Mouse (Mus musculus) forebrain, embryonic 10.5 days (tissue): ENCODE measurements around the gene Sos1. TPM values are rescaled to one million over a fixed set of nuclear protein-coding genes. Genes with fewer than 3 reads are reported as not detected.

ENCODE experiments used
- DNase-seq: peaks from one replicate; pipeline ENCODE4 v3.0.0-alpha.2; 2017; ENCODE audit warnings: low spot score; ENCODE audit errors: extremely low spot score
- H3K27ac ChIP-seq: fragments of 300-500 bp; sonication (generic); 2 replicates; pipeline ENCODE4 v1.5.1; 2016; ENCODE audit warnings: mild to moderate bottlenecking
- H3K27me3 ChIP-seq: fragments of 300-500 bp; sonication (generic); 2 replicates; pipeline ENCODE4 v1.6.1; 2016; ENCODE audit warnings: mild to moderate bottlenecking; ENCODE audit not compliant: poor library complexity, severe bottlenecking
- H3K36me3 ChIP-seq: fragments of 300-500 bp; sonication (generic); replicated peaks from 2 replicates; pipeline ENCODE4 v1.6.1; 2016; ENCODE audit warnings: mild to moderate bottlenecking, moderate library complexity
- H3K4me1 ChIP-seq: fragments of 300-500 bp; sonication (generic); 2 replicates; pipeline ENCODE4 v1.6.1; 2016
- H3K4me3 ChIP-seq: fragments of 300-500 bp; sonication (generic); 2 replicates; pipeline ENCODE4 v1.5.1; 2016; ENCODE audit warnings: mild to moderate bottlenecking, moderate library complexity
- H3K9me3 ChIP-seq: fragments of 300-500 bp; sonication (generic); 2 replicates; pipeline ENCODE4 v1.6.1; 2016; ENCODE audit warnings: mild to moderate bottlenecking, moderate library complexity
- WGBS: fragments of 180-500 bp; shearing (Covaris S2); methylation state at CpG from one replicate; pipeline ENCODE4 v1.1.7; 2016; 5-methylcytosine and 5-hydroxymethylcytosine counted together
- polyA plus RNA-seq: library from polyadenylated mRNA; unstranded; fragments of >200 nt; fragmentation: Nextera tagmentation; extraction: Ambion mirVana; gene quantifications from 2 replicates; pipeline ENCODE4 v1.2.1, GENCODE M21; 2016

Gene Sos1
- polyA plus RNA-seq, 1 experiment from 2014 or later: 4.8 TPM

DNA sequence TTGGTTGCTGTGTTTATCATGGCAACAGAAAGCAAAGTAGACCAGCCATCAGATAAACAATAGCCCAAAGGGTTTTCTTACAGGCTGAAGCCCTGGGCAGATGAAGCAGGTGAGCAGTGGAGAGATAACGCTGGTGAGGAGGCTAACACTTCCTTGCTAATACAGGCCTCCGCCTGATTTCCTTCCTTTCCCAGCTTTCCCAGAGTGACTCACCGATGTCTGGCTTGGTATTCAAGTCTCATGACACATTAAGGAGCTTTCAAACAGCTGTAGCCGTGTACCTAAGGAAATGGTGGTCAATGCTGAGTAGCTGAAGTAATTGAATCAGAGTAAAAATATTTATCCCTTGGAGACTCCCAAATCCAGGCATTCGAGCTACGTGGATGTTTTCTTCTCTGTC is 25.5 kb upstream of the Sos1 start:
- H3K27ac ChIP-seq: no peak overlapping the region
- no peaks in the 10 kb centered on the region for H3K36me3 ChIP-seq
- no peaks in the 10 kb centered on the region for H3K27me3 ChIP-seq
- no peaks in the 10 kb centered on the region for H3K4me1 ChIP-seq
- H3K4me3 ChIP-seq: no peak overlapping the region
- no peak for DNase-seq
- WGBS: 90% methylated on average over 6 of the region's 6 CpGs
- H3K9me3 ChIP-seq: no peaks in the 10 kb centered on the region

DNA sequence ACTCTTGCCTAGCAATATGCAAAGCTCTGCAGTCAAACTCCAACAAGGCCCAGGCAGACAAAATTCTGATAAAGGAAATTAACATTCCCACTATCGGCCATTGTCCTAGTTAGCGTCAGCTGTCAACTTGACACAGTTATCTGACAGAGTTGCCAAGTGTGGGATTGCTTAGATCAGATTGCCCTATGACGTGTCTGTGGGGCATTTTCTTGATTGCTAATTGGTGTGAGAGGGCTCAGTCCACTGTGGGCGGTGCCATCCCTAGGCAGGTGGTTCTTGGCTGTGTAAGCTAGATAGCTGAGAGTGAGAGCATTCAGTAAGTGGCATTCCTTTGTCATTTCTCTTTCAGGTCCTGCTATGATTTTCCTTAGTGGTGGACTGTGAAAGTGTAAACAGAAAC is 25.1 kb upstream of the Sos1 start:
- 89% methylated on average over 4 of the region's 4 CpGs for WGBS
- no peak for DNase-seq
- Histone ChIP-seq H3K9me3 (no peaks in the 10 kb centered on the region), H3K27ac (no peak overlapping the region), H3K27me3 (no peaks in the 10 kb centered on the region), H3K4me3 (no peak overlapping the region), H3K36me3 (no peaks in the 10 kb centered on the region), H3K4me1 (no peaks in the 10 kb centered on the region)

DNA sequence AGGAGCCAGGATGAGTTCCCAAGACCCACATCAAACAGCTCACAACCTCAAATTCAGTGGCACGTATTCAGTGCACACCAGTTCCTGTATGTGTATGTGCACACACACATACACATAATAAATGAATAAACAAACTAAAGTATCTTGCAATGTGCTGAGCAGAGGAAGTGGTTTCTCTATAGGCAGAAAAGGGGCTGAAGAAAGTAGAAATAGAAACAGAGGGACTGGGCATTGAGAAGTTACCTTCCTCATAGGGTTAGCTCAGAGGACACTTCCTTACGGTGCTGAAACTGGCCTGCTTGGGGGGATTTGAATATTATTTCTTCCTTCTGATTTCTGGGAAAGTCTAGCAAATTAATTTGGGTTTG is 21.5 kb upstream of the Sos1 start:
- peaks cover 9% of the 10 kb centered on the region; the same call in 1 of the 2 replicates for H3K4me1 ChIP-seq
- H3K27ac ChIP-seq: no peak overlapping the region
- H3K36me3 ChIP-seq: no peaks in the 10 kb centered on the region
- no peaks in the 10 kb centered on the region for H3K9me3 ChIP-seq
- no peak for DNase-seq
- H3K27me3 ChIP-seq: no peaks in the 10 kb centered on the region
- 91% methylated on average over 2 of the region's 2 CpGs for WGBS
- no peak overlapping the region for H3K4me3 ChIP-seq

DNA sequence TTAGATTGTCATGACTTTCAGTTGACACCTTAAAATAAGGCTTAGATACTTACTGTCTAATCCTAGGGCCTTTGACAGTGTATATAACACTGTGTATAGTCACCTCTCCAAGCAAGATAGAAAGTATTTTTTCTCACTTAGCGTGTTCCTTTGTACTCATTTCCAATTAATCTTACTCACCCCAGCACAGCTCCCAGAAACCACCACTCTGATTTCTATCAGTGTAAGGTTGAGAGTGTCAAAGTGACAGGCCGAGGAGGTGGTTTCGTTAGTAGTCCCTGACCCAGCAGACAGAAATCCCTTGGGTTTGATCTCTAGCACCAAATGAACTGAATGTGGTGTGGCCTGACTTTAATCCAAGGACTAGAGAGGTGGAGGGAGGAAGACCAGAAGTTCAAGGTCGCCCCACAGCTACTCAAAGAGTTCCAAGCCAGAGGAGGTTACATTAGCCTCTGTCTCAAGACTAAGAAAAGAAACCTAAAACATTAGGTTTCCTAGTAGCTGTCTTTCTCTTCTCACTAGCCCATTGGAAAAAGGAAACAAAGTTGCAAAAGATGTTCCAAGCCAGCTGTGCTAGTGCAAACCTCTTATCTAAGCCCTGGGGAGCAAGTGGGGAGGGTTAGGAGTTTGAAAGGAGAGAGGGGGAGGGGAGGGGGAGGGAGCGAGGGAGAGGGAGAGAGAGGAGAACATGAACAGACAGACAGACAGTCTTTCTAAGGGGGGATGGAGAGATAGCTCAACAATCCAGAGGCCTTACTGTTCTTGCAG is 21.0 kb upstream of the Sos1 start:
- DNase-seq: no peak
- Histone ChIP-seq H3K27me3 (no peaks in the 10 kb centered on the region), H3K36me3 (no peaks in the 10 kb centered on the region), H3K27ac (no peak overlapping the region), H3K9me3 (no peaks in the 10 kb centered on the region), H3K4me1 (peaks cover 11% of the 10 kb centered on the region; the same call in 1 of the 2 replicates), H3K4me3 (no peak overlapping the region)
- 76% methylated on average over 5 of the region's 5 CpGs for WGBS

DNA sequence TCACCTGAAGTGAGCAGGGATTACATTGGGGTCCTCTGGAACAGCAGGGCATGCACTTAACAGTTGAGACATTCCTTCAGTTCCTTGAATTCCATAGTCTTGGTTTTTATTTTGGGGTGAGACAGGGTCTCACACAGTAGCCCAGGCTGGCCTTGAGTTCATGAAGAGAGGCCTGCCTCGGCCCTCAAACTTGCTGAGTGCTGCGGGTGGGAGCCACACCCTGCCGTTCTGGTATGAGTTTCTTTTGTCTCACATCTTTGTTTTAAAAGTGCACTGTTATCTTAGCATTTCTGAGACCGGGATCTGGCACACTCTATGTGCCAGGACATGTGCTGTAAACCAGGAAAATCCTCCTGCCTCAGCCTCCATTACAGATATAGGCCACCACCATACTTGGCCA is 19.8 kb upstream of the Sos1 start:
- Histone ChIP-seq H3K36me3 (no peaks in the 10 kb centered on the region), H3K4me3 (no peak overlapping the region), H3K4me1 (peaks cover 11% of the 10 kb centered on the region; the same call in 1 of the 2 replicates), H3K27ac (no peak overlapping the region), H3K27me3 (no peaks in the 10 kb centered on the region), H3K9me3 (no peaks in the 10 kb centered on the region)
- 89% methylated on average over 4 of the region's 4 CpGs for WGBS
- no peak for DNase-seq

DNA sequence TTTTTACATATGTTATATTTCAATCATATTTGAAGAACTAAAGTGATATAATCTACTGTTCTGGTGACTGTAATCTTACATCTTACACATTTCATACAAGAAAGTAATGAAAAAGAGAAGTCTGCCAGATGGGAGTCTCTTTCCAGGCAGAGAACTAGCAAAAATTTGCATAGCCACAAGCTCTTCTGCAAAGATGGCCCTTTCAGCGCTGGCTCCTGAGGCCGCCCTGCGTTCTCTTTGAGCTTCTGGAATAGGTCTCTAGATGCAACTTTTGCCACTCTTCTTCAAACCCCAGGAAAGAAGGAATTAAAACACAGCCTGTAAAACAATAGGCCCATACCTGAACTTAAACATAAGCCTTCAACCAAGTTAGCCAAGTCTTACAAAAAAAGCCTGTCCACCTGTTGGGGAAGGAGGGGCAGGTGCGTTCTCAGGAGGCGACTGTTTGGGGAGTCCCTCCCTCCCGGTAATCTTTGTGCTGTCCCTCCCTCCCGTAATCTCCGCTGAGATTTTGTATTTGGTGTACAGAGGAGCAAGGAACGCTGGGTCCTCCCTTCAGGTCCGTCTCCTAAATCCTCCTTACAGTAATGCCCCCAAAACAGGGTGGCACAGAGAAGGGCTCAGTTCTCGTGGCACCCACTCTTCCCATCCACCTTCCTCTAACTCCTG is 18.5 kb upstream of the Sos1 start:
- DNase-seq: no peak
- Histone ChIP-seq H3K27me3 (no peaks in the 10 kb centered on the region), H3K9me3 (no peaks in the 10 kb centered on the region; the same call in 1 of the 2 replicates), H3K36me3 (no peaks in the 10 kb centered on the region), H3K4me3 (no peak overlapping the region), H3K27ac (no peak overlapping the region), H3K4me1 (peaks cover 11% of the 10 kb centered on the region; the same call in 1 of the 2 replicates)
- 63% methylated on average over 11 of the region's 11 CpGs for WGBS

DNA sequence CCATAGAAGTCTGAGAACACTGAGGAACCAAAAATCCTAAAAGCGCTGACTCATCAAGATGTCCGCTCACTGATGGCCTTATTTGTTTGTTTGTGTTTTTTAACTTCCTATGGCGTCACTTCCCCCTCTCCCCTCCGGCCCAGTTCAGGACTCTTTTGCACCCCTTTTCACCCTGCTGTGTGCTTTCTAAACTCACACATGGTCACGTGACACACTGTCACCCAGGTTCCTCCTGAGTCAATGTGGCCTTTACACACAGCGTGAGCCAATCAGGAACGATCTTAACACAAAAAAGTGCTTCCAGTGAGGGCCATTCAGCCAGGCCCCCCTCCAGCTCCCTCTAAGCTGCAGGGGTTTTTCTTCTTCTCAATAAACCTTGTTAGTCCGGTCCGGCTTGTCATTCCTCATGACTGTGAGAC is 16.9 kb upstream of the Sos1 start:
- DNase-seq: peak; percentile 26
- H3K4me3 ChIP-seq: no peak overlapping the region
- H3K36me3 ChIP-seq: no peaks in the 10 kb centered on the region
- H3K4me1 ChIP-seq: peaks cover 11% of the 10 kb centered on the region; the same call in 1 of the 2 replicates
- peak overlapping the region; percentile 65; the same call in 1 of the 2 replicates for H3K27ac ChIP-seq
- no peaks in the 10 kb centered on the region for H3K27me3 ChIP-seq
- H3K9me3 ChIP-seq: no peaks in the 10 kb centered on the region; the same call in 1 of the 2 replicates
- WGBS: 46% methylated on average over 9 of the region's 9 CpGs

DNA sequence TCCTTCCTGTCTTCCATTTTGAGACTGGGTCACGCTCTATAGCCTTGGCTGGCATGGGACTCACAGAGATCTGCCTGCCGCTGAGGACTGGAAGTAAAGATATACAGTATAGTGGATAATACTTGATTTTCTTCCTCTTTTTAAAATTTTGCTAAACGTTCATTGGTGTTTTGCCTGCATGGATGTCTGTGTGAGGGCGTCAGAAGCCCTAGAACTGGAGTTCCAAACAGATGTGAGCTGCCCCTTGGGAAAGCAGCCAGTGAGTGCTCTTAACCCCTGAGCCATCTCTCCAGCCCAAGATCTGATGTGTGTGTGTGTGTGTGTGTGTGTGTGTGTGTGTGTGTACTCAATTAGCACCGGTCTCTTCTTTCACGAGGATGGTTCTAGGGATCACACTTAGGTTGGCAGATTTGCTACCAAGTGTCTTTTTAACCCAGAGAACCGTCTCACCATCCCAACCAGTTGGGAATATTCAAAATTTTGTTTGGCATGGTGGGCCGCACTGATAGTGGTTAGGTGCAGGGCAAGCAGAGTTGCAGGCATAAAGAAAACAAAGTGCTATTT is 16.4 kb upstream of the Sos1 start:
- no peaks in the 10 kb centered on the region for H3K36me3 ChIP-seq
- no peak overlapping the region for H3K4me3 ChIP-seq
- H3K4me1 ChIP-seq: peaks cover 11% of the 10 kb centered on the region; the same call in 1 of the 2 replicates
- H3K27ac ChIP-seq: peak overlapping the region; percentile 65; the same call in 1 of the 2 replicates
- no peaks in the 10 kb centered on the region; the same call in 1 of the 2 replicates for H3K9me3 ChIP-seq
- H3K27me3 ChIP-seq: no peaks in the 10 kb centered on the region
- DNase-seq: no peak
- 88% methylated on average over 8 of the region's 8 CpGs for WGBS

DNA sequence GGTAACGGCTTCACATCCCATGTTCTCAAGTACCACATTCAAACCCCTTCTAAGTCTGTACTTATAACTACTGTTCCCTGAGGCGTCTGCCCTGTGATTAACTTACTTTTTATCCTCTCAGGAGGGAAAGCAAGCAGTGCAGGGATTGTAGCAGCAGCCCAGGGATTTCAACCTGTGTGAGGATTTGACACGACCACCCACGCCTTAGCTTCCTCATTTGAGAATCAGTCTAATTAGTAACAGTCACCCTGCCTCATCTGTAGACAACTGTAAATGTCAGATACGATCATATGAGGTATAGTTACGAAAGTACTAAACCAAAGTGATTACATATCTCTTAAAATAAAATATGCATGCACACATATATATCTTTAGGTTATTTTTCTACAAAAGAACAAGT is 15.9 kb upstream of the Sos1 start:
- H3K27me3 ChIP-seq: no peaks in the 10 kb centered on the region
- no peak overlapping the region for H3K4me3 ChIP-seq
- DNase-seq: no peak
- H3K4me1 ChIP-seq: peaks cover 11% of the 10 kb centered on the region; the same call in 1 of the 2 replicates
- WGBS: 87% methylated on average over 6 of the region's 6 CpGs
- no peaks in the 10 kb centered on the region; the same call in 1 of the 2 replicates for H3K9me3 ChIP-seq
- H3K36me3 ChIP-seq: no peaks in the 10 kb centered on the region
- H3K27ac ChIP-seq: no peak overlapping the region

DNA sequence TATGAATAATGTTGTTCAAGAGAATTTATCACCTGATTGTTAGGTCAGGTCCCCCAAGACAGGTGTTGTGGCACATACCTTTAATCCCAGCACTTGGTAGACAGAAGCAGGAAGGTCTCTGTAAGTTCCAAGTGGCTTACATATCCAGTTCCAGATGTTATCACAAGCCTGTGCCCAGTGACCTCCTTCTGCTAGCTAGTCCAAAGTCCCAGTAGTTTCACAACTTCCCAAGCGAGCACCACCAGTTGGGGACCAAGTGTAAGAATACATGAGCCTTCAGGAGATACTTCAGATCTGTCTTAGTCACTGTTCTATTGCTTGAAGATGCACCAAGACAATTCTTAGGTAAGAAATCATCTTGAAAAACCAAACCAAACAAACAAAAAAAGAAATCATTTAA is 13.6 kb upstream of the Sos1 start:
- DNase-seq: no peak
- WGBS: 76% methylated on average over 1 of the region's 1 CpGs
- Histone ChIP-seq H3K4me1 (peaks cover 11% of the 10 kb centered on the region; the same call in 1 of the 2 replicates), H3K36me3 (no peaks in the 10 kb centered on the region), H3K4me3 (no peak overlapping the region), H3K9me3 (no peaks in the 10 kb centered on the region; the same call in 1 of the 2 replicates), H3K27me3 (no peaks in the 10 kb centered on the region), H3K27ac (no peak overlapping the region)

DNA sequence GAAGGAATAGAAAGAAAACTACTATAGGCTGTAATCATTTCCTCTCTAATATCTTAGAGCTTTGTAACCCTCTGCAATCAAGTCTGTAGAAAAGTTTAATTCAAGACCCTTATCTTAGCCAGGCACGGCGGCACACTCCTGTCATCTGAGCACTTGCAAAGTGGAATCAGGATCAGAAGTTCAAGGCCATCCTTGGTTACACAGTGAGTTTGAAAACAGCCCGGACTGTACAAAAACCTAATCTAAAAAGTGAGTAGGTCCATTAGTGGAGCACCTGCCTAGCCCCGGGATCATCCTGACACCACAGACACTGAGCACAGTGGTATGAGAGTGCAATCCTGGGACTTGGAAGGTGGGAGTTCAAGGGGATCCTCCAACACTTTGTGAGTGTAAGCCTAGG is 12.6 kb upstream of the Sos1 start:
- H3K27ac ChIP-seq: no peak overlapping the region
- DNase-seq: no peak
- peaks cover 11% of the 10 kb centered on the region; the same call in 1 of the 2 replicates for H3K4me1 ChIP-seq
- WGBS: 93% methylated on average over 4 of the region's 4 CpGs
- no peaks in the 10 kb centered on the region for H3K27me3 ChIP-seq
- no peaks in the 10 kb centered on the region for H3K36me3 ChIP-seq
- H3K9me3 ChIP-seq: no peaks in the 10 kb centered on the region; the same call in 1 of the 2 replicates
- H3K4me3 ChIP-seq: no peak overlapping the region

DNA sequence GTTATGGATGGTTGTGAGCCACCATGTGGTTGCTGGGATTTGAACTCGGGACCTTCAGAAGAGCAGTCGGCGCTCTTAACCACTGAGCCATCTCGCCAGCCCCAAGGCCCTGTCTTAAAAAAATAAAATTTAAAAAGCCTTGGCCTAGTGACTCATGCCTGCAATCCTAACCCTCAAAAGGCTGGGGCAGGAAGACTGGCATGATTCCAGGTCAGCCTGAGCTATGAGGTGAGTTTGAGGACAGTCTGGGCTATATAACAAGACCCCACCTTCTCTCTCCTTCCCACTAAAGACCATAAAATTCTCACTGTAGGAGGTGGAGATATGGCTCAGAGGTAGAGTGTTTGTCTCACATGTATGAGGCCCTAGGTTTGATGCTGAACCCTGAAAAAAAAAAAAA is 12.0 kb upstream of the Sos1 start:
- H3K27ac ChIP-seq: no peak overlapping the region
- 91% methylated on average over 4 of the region's 4 CpGs for whole genome bisulfite sequencing
- H3K4me3 ChIP-seq: no peak overlapping the region
- H3K9me3 ChIP-seq: no peaks in the 10 kb centered on the region; the same call in 1 of the 2 replicates
- peaks cover 7% of the 10 kb centered on the region; the same call in 1 of the 2 replicates for H3K4me1 ChIP-seq
- H3K36me3 ChIP-seq: no peaks in the 10 kb centered on the region
- no peaks in the 10 kb centered on the region for H3K27me3 ChIP-seq
- no peak for DNase-seq

DNA sequence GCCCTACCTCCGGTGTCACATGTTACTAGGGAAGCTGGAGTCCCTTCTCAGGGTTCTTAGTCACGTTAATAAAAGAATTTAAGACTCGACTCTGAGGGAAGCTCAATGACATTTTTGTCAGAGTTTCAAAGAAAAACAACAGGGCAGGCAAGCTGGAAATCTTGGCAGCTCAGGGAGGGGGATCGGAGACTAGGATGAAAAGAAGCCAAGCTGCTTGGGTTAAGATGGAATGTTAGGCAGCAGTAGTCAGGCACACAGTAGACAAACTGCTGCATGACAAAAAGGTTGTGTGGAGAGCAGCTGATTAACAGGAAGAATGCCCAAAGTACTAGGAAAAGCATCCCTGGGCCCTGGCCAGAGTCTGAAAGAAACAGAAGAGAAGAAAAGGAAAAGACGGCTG is 9.9 kb upstream of the Sos1 start:
- no peaks in the 10 kb centered on the region for H3K36me3 ChIP-seq
- H3K9me3 ChIP-seq: no peaks in the 10 kb centered on the region; the same call in 1 of the 2 replicates
- no peak overlapping the region for H3K4me3 ChIP-seq
- DNase-seq: no peak
- WGBS: 71% methylated on average over 5 of the region's 5 CpGs
- H3K27ac ChIP-seq: no peak overlapping the region
- no peaks in the 10 kb centered on the region for H3K27me3 ChIP-seq
- no peaks in the 10 kb centered on the region for H3K4me1 ChIP-seq
